Mouse (Mus musculus) embryonic facial prominence, embryonic 10.5 days (tissue): ENCODE data around the gene Msmb. TPM values are rescaled to one million over a fixed set of nuclear protein-coding genes. Genes with fewer than 3 reads are reported as not detected.
"Not testable (repeated sequence)": the region's sequence is repeated elsewhere in the genome, so short reads cannot be mapped to it uniquely, and the experiment has no call there.

Experiments
- DNase-seq: peaks from one replicate; pipeline ENCODE4 v3.0.0-alpha.2; 2017; ENCODE audit warnings: low spot score
- H3K27ac ChIP-seq: fragments of 300-500 bp; sonication (generic); replicated peaks from 2 replicates; pipeline ENCODE4 v1.5.1; 2016; ENCODE audit warnings: mild to moderate bottlenecking
- H3K27me3 ChIP-seq: fragments of 300-500 bp; sonication (generic); replicated peaks from 2 replicates; pipeline ENCODE4 v1.6.1; 2016; ENCODE audit warnings: low read depth, mild to moderate bottlenecking; ENCODE audit not compliant: poor library complexity, severe bottlenecking
- H3K36me3 ChIP-seq: fragments of 300-500 bp; sonication (generic); replicated peaks from 2 replicates; pipeline ENCODE4 v1.6.1; 2016; ENCODE audit warnings: mild to moderate bottlenecking, moderate library complexity
- H3K4me1 ChIP-seq: fragments of 300-500 bp; sonication (generic); 2 replicates; pipeline ENCODE4 v1.6.1; 2016
- H3K4me3 ChIP-seq: fragments of 300-500 bp; sonication (generic); 2 replicates; pipeline ENCODE4 v1.5.1; 2016; ENCODE audit warnings: mild to moderate bottlenecking, moderate library complexity
- H3K9me3 ChIP-seq: fragments of 300-500 bp; sonication (generic); 2 replicates; pipeline ENCODE4 v1.6.1; 2016; ENCODE audit warnings: mild to moderate bottlenecking
- WGBS: fragments of 180-500 bp; shearing (Covaris S2); methylation state at CpG from one replicate; pipeline ENCODE4 v1.1.7; 2016; 5-methylcytosine and 5-hydroxymethylcytosine counted together
- polyA plus RNA-seq: library from polyadenylated mRNA; unstranded; fragments of >200 nt; fragmentation: Nextera tagmentation; extraction: Ambion mirVana; gene quantifications from 2 replicates; pipeline ENCODE4 v1.2.1, GENCODE M21; 2016

Msmb gene
- polyA plus RNA-seq, 1 experiment from 2014 or later = not detected

GRCm38 (mm10) chr14:32121920-32122315 lies 19.9 kb upstream of the Msmb start:
- WGBS = 51% methylated on average over 2 of the region's 2 CpGs
- no peak for DNase-seq
- Histone ChIP-seq H3K27ac (no peak overlapping the region), H3K27me3 (no peaks in the 10 kb centered on the region), H3K36me3 (no peaks in the 10 kb centered on the region), H3K9me3 (no peaks in the 10 kb centered on the region), H3K4me3 (no peak overlapping the region), H3K4me1 (peaks cover 6% of the 10 kb centered on the region; the same call in 1 of the 2 replicates)

GRCm38 (mm10) chr14:32124261-32124660 lies 17.6 kb upstream of the Msmb start:
- WGBS = 56% methylated on average over 3 of the region's 3 CpGs
- Histone ChIP-seq H3K27ac (no peak overlapping the region), H3K4me3 (no peak overlapping the region), H3K27me3 (no peaks in the 10 kb centered on the region), H3K4me1 (peaks cover 6% of the 10 kb centered on the region; the same call in 1 of the 2 replicates), H3K36me3 (no peaks in the 10 kb centered on the region), H3K9me3 (no peaks in the 10 kb centered on the region)
- no peak for DNase-seq

- H3K9me3 ChIP-seq, H3K4me3 ChIP-seq, H3K27ac ChIP-seq, DNase-seq, H3K4me1 ChIP-seq, H3K36me3 ChIP-seq, H3K27me3 ChIP-seq: not testable (repeated sequence)
- 79% methylated on average over 5 of the region's 5 CpGs for WGBS
These were observed 16.6 kb upstream of the Msmb start for GRCm38 (mm10) chr14:32125256-32125655.

- Histone ChIP-seq H3K27ac (no peak overlapping the region), H3K27me3 (no peaks in the 10 kb centered on the region), H3K36me3 (no peaks in the 10 kb centered on the region), H3K4me1 (no peaks in the 10 kb centered on the region), H3K9me3 (no peaks in the 10 kb centered on the region), H3K4me3 (no peak overlapping the region)
- WGBS = 85% methylated on average over 5 of the region's 5 CpGs
- no peak for DNase-seq
These were observed 13.4 kb upstream of the Msmb start for GRCm38 (mm10) chr14:32128409-32128808.

- H3K27me3 ChIP-seq = no peaks in the 10 kb centered on the region
- WGBS = 89% methylated on average over 4 of the region's 4 CpGs
- H3K9me3 ChIP-seq = no peaks in the 10 kb centered on the region
- H3K4me1 ChIP-seq = peaks cover 11% of the 10 kb centered on the region
- no peak for DNase-seq
- no peaks in the 10 kb centered on the region for H3K36me3 ChIP-seq
- no peak overlapping the region for H3K4me3 ChIP-seq
- H3K27ac ChIP-seq = no peak overlapping the region
These were observed 10.0 kb upstream of the Msmb start for GRCm38 (mm10) chr14:32131836-32132235.

- H3K27ac ChIP-seq = no peak overlapping the region
- H3K4me1 ChIP-seq = peaks cover 11% of the 10 kb centered on the region
- H3K27me3 ChIP-seq = no peaks in the 10 kb centered on the region
- WGBS = 70% methylated on average over 2 of the region's 2 CpGs
- H3K36me3 ChIP-seq = no peaks in the 10 kb centered on the region
- H3K9me3 ChIP-seq = no peaks in the 10 kb centered on the region
- DNase-seq = peak; percentile 18
- no peak overlapping the region for H3K4me3 ChIP-seq
These were observed 7.5 kb upstream of the Msmb start for GRCm38 (mm10) chr14:32134293-32134692.

- H3K9me3 ChIP-seq, H3K27me3 ChIP-seq, H3K36me3 ChIP-seq, DNase-seq, H3K27ac ChIP-seq, H3K4me3 ChIP-seq: not testable (repeated sequence)
- 64% methylated on average over 3 of the region's 3 CpGs for WGBS
- H3K4me1 ChIP-seq = peaks cover 11% of the 10 kb centered on the region
These were observed 5.4 kb upstream of the Msmb start for GRCm38 (mm10) chr14:32136467-32136866.

GRCm38 (mm10) chr14:32140359-32140965 lies 1.4 kb upstream of the Msmb start:
- Histone ChIP-seq H3K27ac (no peak overlapping the region), H3K36me3 (no peaks in the 10 kb centered on the region), H3K4me1 (no peaks in the 10 kb centered on the region), H3K27me3 (no peaks in the 10 kb centered on the region), H3K9me3 (no peaks in the 10 kb centered on the region), H3K4me3 (no peak overlapping the region)
- 71% methylated on average over 5 of the region's 5 CpGs for WGBS
- no peak for DNase-seq

- no peak overlapping the region for H3K4me3 ChIP-seq
- no peaks in the 10 kb centered on the region for H3K36me3 ChIP-seq
- no peaks in the 10 kb centered on the region for H3K27me3 ChIP-seq
- H3K27ac ChIP-seq = no peak overlapping the region
- no peaks in the 10 kb centered on the region for H3K4me1 ChIP-seq
- DNase-seq = no peak
- H3K9me3 ChIP-seq = 0 out of 2 replicates have a peak, but pooled peaks cover 2% of the 10 kb centered on the region
These were observed 2.9 kb downstream of the Msmb start for GRCm38 (mm10) chr14:32144734-32145133.

GRCm38 (mm10) chr14:32145401-32145800 lies 3.6 kb downstream of the Msmb start:
- no peak overlapping the region for H3K4me3 ChIP-seq
- no peak overlapping the region for H3K27ac ChIP-seq
- 0 out of 2 replicates have a peak, but pooled peaks cover 2% of the 10 kb centered on the region for H3K9me3 ChIP-seq
- no peaks in the 10 kb centered on the region for H3K4me1 ChIP-seq
- no peaks in the 10 kb centered on the region for H3K27me3 ChIP-seq
- DNase-seq = no peak
- H3K36me3 ChIP-seq = no peaks in the 10 kb centered on the region
- 67% methylated on average over 4 of the region's 4 CpGs for WGBS

- no peak overlapping the region for H3K27ac ChIP-seq
- WGBS = 85% methylated on average over 7 of the region's 7 CpGs
- DNase-seq = no peak
- 0 out of 2 replicates have a peak, but pooled peaks cover 2% of the 10 kb centered on the region for H3K9me3 ChIP-seq
- no peaks in the 10 kb centered on the region for H3K4me1 ChIP-seq
- no peak overlapping the region for H3K4me3 ChIP-seq
- no peaks in the 10 kb centered on the region for H3K36me3 ChIP-seq
- H3K27me3 ChIP-seq = no peaks in the 10 kb centered on the region
These were observed 4.1 kb downstream of the Msmb start for GRCm38 (mm10) chr14:32145809-32146511.

GRCm38 (mm10) chr14:32146578-32146977 lies 4.8 kb downstream of the Msmb start:
- H3K36me3 ChIP-seq = no peaks in the 10 kb centered on the region
- no peak overlapping the region for H3K4me3 ChIP-seq
- 75% methylated on average over 2 of the region's 2 CpGs for WGBS
- H3K4me1 ChIP-seq = no peaks in the 10 kb centered on the region
- DNase-seq = no peak
- no peak overlapping the region for H3K27ac ChIP-seq
- H3K9me3 ChIP-seq = 0 out of 2 replicates have a peak, but pooled peaks cover 2% of the 10 kb centered on the region
- H3K27me3 ChIP-seq = no peaks in the 10 kb centered on the region

GRCm38 (mm10) chr14:32150872-32151271 lies 9.0 kb downstream of the Msmb start:
- DNase-seq = no peak
- Histone ChIP-seq H3K9me3 (0 out of 2 replicates have a peak, but pooled peaks cover 2% of the 10 kb centered on the region), H3K27me3 (no peaks in the 10 kb centered on the region), H3K4me1 (no peaks in the 10 kb centered on the region), H3K36me3 (no peaks in the 10 kb centered on the region), H3K4me3 (no peak overlapping the region), H3K27ac (no peak overlapping the region)
- WGBS = 88% methylated on average over 2 of the region's 2 CpGs
